In the genomic region with DNA sequence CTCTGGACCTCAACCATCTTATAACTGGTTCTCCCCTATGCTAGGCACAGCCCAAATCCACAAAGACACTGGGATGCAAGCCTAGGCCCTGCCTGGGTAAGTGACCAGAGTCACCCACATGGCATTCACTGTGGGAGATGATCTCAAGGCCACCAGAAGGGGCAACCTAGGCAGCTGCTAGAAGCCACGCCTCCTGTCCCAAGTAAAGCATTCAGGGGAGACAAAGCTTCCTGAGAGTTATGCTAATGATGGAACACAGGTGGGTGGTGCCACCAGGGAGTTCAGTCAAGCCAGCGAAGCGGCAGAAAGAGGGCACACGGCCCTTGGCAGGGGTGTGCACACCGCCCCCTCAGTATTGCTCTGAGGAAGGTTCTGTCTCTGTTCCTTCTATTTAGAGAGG, we compare ENCODE assay signal across 23 mouse cellular contexts. TPM values are rescaled to one million over a fixed set of nuclear protein-coding genes. Genes with fewer than 3 reads are reported as not detected.
DNase-seq lines count a peak whose midpoint lies in the region; ATAC-seq lines count a peak whose summit lies in the region.
"Had no signal": no experiment of that assay in that cellular context is flagged by ENCODE, and none has a peak within 500 bp of the region (broad histone marks: within the 10 kb centered on the region; RNA-seq: fewer than 3 reads in every experiment).

No protein-coding gene starts in this region.

- H3K9me3 ChIP-seq in kidney, embryonic 15.5 days (replicated peaks) = peaks cover 7% of the 10 kb centered on the region; the same call in 1 of the 2 replicates

- no peak overlapping the region for H3K9ac ChIP-seq in kidney, embryonic 15.5 days
- H3K9ac ChIP-seq: hindbrain, embryonic 15.5 days; limb, embryonic 12.5 days; liver, postnatal 0 days; neural tube, embryonic 15.5 days had no signal

- DNase-seq in kidney, postnatal 14 days = no peak
- DNase-seq in retina, postnatal 1 day = peak; percentile 45
- no peak for DNase-seq in retina, embryonic 14.5 days (ENCODE audit: low spot score)
- peak; percentile 66 for DNase-seq in R1 (ENCODE audit: low read depth, low spot score)
- DNase-seq in lung, postnatal 14 days = no peak
- DNase-seq in gastrocnemius, adult 8-10 months (ENCODE audit: low spot score in 2 of 2) = no peak
- DNase-seq: adrenal gland, adult 2 months; cerebellum, adult 2 months; cerebellum, postnatal 36 days; embryo, embryonic 11 days; gastrocnemius, postnatal 10 days; kidney, adult 2 months; liver, postnatal 0 days; right cerebral cortex, postnatal 25 days; thymus, postnatal 14 days had no signal

- H3K27ac ChIP-seq in kidney, embryonic 15.5 days = no peak overlapping the region
- H3K27ac ChIP-seq: heart, embryonic 10.5 days; hindbrain, embryonic 15.5 days; limb, embryonic 12.5 days; neural tube, embryonic 15.5 days had no signal

- 57% methylated on average over 5 of the region's 5 CpGs for WGBS in kidney, embryonic 15.5 days

- no peaks in the 10 kb centered on the region for H3K27me3 ChIP-seq in kidney, embryonic 15.5 days
- H3K27me3 ChIP-seq: hindbrain, embryonic 15.5 days; neural tube, embryonic 15.5 days had no signal

- H3K4me1 ChIP-seq in kidney, embryonic 15.5 days = peaks cover 9% of the 10 kb centered on the region
- H3K4me1 ChIP-seq: heart, embryonic 10.5 days; hindbrain, embryonic 15.5 days; neural tube, embryonic 15.5 days had no signal

- H3K4me2 ChIP-seq in kidney, embryonic 15.5 days = no peak overlapping the region
- H3K4me2 ChIP-seq: hindbrain, embryonic 15.5 days; limb, embryonic 12.5 days; liver, embryonic 11.5 days; midbrain, embryonic 11.5 days; neural tube, embryonic 15.5 days had no signal

- no peak overlapping the region for H3K4me3 ChIP-seq in kidney, embryonic 15.5 days (replicated peaks)
- H3K4me3 ChIP-seq: heart, embryonic 10.5 days; hindbrain, embryonic 15.5 days; limb, embryonic 12.5 days; neural tube, embryonic 15.5 days had no signal

- ATAC-seq in kidney, embryonic 15.5 days (replicated peaks; ENCODE audit: low FRiP score) = peak; percentile 58; the same call in 1 of the 2 replicates
- ATAC-seq: liver, postnatal 0 days; lung, postnatal 0 days had no signal

- peaks cover 28% of the 10 kb centered on the region for H3K36me3 ChIP-seq in kidney, embryonic 15.5 days

RNA-seq across cellular contexts. Expression of gene Dicer1, which starts 43.2 kb away (rescaled TPM):
- 28.9 and 29.8 TPM in 2 replicates for polyA plus RNA-seq in kidney, embryonic 15.5 days (2015; fragmentation: Nextera tagmentation; extraction: Ambion mirVana)
- total RNA-seq in gastrocnemius, adult 8-10 months (2022) = 10 to 100 TPM; 33.8 to 50.0 (median 40.1) TPM

Comparison
In these comparisons a context has a peak if more than half of its experiments do, and no peak if none do; other contexts are left out.
1. DNase-seq: peak in retina, postnatal 1 day (single experiment) and R1 (single experiment); none in kidney, postnatal 14 days (single experiment), retina, embryonic 14.5 days (single experiment), lung, postnatal 14 days (single experiment) and gastrocnemius, adult 8-10 months (0 of 2).